Mouse (Mus musculus): ENCODE measurements around the gene Chrm4.

The Chrm4 gene

GRCm38 (mm10) chr2:91964610-91965204 is 37.7 kb downstream of the Chrm4 start:
- no peak for DNase-seq

- peak; percentile 72 for DNase-seq
Observed at GRCm38 (mm10) chr2:91965417-91965816, 38.4 kb downstream of the Chrm4 start.

- DNase-seq: no peak
Observed at GRCm38 (mm10) chr2:91966367-91966766, 39.3 kb downstream of the Chrm4 start.

GRCm38 (mm10) chr2:91967962-91968361 is 40.9 kb downstream of the Chrm4 start:
- no peak for DNase-seq

GRCm38 (mm10) chr2:91971231-91972097 is 44.4 kb downstream of the Chrm4 start:
- no peak for DNase-seq

DNA sequence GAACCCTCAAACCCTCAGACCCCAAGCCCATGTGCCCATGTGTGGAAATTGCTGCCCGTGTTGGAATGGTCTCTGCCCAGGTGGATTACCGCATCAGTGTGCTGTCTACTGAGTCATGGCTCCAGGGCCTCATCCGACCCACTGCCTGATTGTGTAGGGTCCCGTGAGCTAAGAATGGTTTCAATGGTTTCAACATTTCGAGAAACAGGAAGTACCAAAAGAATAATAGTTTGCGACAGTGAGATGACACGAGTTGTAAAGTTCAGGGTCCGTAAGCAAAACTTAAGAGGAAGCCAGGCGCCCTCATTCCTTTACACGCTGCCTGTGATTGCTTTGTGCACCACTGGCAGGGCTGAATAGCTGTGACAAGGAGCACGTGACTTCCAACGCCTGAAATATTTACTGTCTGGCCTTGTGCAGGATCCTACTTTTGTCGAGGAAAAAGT is 45.1 kb downstream of the Chrm4 start:
- DNase-seq: no peak

DNA sequence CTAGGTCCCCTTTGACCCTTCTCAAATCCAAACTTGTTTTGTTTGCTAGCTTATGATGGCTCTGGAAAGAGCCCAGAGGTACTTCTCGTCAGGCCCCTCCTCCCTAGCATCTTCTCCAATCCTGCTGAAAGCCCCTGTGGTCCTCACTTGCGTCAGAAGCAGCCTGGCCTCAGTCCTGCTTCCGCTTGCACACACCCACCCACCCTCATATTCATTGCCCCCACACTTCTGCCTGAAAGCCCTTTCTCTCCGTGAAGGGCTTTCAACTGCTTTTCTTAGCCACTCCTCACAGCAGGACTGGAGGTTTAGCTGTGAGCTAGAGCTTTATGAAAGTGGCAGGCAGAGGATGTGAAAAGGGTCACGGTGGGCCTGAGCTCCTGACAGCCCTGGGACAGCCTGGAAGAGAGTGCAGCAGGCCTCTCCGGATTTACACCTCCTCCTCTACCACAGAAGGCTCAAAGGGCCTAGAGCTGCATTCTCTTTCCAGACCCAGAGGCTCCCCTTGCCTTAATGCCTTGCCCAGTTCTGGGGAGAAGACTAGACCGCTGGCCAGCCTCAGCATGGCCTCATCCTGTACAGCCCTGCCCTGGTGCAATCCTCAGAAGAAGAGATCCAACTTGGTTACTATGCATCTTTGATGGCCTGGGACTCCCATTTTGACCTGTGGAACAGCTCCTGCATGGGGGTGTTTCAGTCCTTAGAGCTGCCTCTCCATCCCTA is 46.5 kb downstream of the Chrm4 start:
- no peak for DNase-seq

DNA sequence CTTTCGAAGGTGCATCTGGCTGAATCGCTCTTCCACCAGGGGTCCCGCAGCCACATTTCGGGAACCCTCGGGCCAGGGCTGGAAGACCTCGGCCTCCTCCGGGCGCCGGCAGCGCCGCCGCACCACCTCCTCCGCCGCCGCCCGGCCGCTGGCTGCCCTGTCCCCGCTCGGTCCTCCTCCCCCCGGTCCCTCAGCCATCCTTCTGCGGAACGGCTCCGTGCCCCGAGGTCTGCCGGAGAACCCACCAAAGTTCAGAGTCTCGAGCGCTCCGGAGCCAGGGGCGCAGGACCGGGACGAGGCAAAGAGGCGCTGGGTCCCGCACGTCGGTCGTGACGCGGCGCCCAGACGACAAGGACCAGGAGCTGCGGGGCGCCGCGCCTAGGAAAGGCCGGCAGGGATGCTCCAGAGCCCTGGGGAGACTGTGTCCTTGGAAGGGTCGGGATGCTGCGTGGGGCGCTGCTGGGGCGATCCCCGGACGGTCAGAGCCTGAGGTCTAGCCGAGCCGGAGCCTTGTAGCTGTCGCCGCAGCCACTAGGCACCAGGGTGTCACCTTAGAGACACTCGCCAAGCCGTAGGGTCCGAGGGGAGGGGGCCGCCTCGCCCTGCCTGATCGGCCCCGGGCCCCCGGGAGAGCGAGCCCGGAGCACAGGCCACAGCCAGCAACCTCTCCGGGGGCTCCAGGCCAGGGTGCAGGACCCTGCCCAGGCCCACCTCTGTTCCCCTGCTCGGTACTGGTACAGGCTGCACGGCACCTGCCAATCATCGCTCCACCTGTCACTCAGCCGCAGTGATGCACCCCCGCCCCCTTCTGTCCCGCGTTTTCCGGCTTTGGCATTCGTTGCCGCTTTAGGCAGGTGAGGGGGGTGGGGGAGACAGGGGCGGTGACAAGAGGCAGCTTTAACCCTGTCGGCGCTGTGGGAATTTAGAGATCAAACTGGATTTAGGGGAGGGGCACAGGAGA is 48.8 kb downstream of the Chrm4 start, which contains the start of gene Dgkz:
TSS of gene Dgkz (minus strand) at position 284 of the 961 bp plus-strand sequence.
- no peak for DNase-seq

- no peak for DNase-seq
Observed at GRCm38 (mm10) chr2:91977960-91978359, 50.9 kb downstream of the Chrm4 start.

Measured in kidney, adult 11 months (tissue).